Mouse (Mus musculus) thymus, postnatal 14 days (tissue): Measurements from ENCODE around the gene Ric1.

ENCODE experiments used
- DNase-seq: peaks from one replicate; pipeline ENCODE4 v3.0.0; 2021

Ric1 gene

DNA sequence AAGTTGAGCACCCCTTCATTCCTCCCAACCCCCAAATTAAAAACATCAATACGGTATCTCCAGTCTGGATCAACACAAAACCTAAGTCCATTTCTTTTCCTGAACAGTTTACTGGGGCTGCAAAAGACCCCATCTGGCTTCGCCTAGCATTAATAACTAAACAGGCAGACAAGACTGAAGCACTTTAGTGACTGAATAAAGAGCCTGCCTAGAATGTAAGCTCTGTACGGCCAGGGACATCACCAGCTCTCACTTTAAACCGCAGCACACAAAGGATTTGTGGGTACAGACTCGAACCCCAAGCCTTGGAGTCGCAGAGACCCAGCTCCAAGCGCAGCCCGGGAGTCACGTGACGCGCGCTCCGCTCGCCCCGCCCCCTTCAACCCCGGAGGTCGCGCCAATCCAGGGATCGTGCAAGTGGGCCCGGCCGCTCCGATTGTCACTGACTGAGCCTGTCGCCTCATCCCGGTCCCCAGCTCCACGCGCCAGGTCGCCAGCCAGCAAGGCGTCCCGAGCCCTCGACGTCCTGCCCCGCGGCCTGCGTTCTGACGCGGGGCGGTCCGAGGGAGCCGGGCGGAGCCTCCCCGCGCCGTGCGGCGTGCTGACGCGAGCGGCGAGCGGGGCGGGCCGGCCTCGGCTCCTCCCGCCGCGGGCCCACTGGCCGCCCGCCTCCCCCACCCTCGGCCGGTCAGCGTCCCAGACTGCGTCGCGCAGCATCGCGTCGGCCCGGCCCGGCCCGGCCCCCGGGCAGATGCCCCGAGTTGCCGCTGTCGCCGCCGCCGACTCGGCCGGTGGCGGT, at the start of gene Ric1:
Gene Ric1 (plus strand): TSS at position 646 of the 799 bp plus-strand sequence.
- peak; percentile 90 for DNase-seq

DNA sequence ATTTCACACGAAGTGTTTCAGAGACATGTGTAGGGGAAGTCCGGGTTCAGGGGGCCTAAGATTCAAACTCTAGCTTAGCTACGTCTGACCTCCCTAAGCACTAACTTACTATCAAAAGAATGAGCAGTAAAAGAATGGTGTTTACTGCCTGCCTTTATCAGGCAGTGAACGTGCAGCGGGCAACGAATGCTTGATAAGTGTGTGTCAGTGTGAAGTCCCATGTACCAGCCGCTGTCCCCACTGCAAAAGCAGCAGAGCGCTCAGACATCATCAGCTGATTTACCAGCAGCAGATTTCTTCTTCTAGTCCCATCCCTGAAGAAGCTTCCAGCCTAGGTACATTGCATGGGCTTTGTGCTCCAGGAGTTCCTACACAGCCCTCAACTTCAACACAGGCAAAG, 49.7 kb upstream of the Ric1 start:
- no peak for DNase-seq

GRCm38 (mm10) chr19:29472946-29473345, 49.1 kb upstream of the Ric1 start:
- no peak for DNase-seq

DNA sequence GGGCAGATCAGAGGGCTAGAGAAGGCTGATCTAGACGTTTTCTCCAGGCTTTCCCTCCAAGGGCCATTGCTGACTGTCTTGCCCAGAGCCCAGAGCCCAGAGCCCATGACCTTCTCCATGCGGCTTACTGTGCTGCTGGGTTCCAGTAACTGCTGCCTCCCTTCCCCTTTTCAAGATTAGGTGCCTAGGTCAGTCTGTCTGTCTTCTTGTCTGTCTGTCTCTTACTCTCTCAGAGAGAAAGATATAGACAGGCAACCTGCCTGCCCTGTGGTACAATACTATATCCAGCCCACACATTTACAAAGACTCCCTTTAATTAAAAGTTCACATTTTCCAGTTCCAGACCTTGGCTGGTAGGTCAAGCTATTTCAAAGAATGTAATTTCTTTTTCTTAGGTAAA, 47.3 kb upstream of the Ric1 start:
- DNase-seq, result no peak

- DNase-seq, result no peak
These were observed 46.9 kb upstream of the Ric1 start for GRCm38 (mm10) chr19:29475210-29475620.

DNA sequence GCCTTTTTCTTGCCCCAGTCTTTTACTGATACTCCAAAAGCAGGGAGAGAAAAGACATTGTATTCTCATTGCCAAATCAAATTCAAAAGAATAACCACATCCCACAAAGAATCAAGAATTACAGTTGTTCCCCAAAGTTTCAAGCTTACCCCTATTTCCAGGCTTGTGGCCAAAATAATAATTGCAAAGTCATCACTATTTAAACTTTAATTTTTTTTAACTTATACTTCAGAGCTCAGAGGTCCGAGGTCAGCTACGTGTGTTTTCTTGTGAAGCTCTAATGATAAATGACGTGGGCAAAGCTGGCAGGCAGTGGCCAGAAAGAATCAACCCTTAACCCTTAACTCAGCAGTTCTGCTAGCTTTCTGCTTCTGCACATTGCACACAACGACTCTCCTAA, 43.5 kb upstream of the Ric1 start:
- no peak for DNase-seq

- no peak for DNase-seq
These were observed 40.5 kb upstream of the Ric1 start for GRCm38 (mm10) chr19:29481578-29481977.

DNA sequence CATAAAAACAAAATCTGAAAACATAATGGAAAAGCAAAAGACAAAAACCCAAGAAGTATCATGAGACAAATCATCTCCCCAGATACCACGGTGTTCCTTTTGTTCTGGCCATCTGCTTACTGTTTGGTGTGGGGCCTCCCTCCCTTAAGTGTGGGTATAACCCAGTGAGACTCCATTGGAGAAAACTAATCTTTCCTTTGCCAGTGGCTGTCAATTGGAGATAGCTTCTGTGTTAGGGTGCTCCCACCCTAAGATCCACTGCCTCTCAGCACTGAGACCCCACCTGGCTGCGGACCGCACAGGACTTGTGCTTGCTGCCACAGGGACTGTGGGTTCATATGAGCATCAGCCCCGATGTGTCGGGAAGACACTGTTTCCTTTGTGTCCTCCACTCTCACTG, 39.9 kb upstream of the Ric1 start:
- no peak for DNase-seq

DNA sequence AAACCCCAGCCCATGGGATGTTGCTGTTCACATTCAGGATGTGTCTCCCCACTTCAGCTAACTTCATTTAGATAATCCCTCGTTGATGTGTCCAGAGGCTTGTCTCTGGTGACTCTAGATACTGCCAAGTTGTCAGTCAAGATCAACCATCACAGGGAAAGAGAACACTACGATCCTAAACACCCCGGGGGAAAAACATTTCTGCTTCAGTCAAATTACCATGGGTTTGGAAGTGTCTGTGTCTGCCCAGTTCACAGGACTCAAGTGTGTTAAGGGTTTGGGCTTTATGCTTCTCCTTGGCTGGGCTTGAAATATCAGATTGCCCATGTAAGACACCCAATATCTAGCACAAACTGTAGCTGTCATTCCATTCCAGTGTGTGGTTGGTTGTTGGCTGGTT, 39.4 kb upstream of the Ric1 start:
- no peak for DNase-seq

- no peak for DNase-seq
These were observed 38.7 kb upstream of the Ric1 start for GRCm38 (mm10) chr19:29483386-29483785.

DNA sequence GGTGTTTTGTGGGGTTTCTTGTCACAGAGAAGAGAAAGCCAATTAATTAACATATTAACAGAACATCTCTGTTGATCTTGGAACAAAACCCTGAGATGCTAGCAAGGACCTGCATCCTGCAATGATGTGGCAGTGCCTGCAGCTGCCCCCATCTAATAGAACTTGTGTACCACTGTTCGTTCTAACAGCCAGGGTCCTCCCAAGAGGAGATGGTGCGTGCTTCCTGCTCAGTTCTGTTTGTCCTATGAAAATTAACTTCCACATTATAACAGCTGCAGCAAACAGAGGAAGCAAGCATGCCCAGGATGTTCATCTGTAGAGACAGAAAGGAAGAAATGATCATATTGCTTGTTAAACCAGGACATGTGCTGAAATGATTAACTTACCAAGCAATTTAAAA, 37.5 kb upstream of the Ric1 start:
- DNase-seq, result no peak

DNA sequence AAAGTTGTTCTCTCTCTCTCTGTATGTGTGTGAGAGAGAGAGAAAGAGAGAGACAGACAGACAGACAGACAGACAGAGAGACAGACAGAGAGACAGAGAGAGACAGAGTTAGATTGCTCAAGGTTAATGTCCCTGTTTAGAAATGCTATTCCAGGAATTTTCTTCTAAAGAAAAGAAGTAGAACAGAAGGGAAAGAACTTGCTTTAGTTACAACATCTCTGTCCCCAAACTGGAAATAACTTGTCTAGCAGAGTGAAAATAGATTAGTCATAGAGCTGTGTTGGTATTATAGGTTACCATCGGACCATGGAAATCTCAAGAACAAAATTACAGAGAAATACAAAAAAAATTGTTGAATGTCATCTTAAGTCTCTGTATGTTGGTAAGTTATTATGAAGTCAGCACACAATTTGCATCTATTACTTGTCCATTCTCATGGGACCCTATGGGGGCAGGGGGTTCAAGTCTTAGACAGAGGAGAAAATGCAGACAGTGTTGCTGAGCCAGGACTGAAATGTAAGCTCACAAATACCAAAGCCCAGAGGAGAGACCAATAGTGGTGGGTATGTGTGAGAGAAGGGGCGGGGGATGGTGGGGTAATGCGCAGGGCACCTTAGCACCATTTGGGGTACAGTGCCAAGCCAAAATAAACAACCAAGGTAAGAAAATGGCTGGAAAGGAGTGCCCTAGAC, 36.7 kb upstream of the Ric1 start:
- no peak for DNase-seq

DNA sequence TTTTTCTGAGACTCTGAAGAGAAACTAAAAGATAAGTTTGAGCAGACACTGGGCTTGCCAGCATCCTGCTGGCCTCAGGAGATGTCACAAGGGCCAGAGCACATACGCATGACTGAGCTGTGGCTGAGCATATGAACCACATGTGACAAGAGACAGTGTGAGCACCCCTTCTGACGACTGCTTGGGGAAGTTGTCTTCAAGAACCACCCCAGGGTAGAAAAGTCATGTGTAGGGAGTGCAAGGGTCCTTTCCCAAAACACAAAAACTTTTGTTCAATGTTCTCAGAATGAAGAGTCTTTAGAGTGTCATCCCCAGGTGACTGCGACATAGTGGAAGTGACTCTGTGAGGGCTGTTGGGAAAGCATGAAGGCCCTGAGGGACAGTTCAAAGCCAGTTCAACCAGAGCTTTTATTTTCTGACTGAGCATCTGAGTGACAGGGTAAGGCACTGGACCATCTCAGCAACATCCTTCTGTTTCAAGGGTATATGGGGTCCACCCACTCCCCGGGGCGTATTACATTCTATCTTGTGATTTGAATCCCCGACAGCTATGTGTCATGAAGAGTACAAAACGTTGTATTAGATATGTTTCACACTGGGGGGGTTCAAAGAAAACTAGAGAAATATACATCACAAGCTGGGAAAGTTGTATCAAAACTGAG, 35.4 kb upstream of the Ric1 start:
- no peak for DNase-seq

DNA sequence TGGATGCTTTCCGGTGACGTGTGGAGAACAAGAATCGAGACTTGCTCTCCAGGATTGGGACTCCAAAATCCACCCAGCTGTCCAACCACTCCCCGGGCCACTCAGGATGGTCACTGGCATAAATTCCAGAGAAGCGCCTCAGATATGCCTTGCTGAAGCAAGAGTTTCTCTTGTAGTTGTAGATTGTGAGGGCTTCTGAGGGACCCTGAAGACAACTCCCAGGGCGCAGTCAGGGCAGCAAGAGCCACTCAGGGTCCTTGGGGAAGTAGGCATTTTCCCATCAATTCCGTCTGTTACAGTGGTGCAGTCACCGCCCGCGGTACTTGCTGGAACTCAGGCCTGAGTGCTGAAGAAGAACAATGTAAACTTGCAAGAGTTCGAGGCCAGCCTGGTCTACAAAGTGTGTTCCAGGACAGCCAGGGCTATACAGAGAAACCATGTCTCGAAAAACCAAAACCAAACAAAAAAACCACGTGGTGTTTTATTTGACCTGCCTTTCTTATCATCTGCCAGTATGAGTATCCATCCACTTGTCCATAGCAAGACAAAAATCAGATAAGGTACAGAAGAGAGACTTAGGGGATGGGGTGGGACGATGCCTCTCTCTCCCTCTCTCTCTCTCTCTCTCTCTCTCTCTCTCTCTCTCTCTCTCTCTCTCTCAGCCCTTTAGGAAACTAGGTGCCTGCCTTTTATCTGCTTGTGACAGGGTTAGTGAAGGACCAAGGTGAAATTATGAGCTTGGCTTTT, 34.6 kb upstream of the Ric1 start:
- no peak for DNase-seq

DNA sequence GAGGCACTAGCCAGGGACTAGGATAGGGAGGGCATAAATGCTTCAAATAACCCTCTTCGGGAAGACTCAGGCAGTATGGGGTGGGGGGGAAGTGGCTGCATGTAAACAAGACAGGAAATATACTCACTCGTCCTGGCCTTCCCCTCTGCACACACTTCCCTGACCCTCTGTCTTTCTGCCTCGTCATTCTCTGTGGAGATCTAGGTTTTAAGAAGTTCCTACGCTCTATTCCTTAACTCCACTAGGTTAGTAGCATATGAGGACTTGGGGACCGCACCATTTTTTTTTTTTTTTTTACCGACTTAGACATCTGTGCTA, 34.0 kb upstream of the Ric1 start:
- DNase-seq, result peak; percentile 21

GRCm38 (mm10) chr19:29488420-29488819, 33.7 kb upstream of the Ric1 start:
- DNase-seq, result no peak

GRCm38 (mm10) chr19:29489785-29490284, 32.2 kb upstream of the Ric1 start:
- no peak for DNase-seq

DNA sequence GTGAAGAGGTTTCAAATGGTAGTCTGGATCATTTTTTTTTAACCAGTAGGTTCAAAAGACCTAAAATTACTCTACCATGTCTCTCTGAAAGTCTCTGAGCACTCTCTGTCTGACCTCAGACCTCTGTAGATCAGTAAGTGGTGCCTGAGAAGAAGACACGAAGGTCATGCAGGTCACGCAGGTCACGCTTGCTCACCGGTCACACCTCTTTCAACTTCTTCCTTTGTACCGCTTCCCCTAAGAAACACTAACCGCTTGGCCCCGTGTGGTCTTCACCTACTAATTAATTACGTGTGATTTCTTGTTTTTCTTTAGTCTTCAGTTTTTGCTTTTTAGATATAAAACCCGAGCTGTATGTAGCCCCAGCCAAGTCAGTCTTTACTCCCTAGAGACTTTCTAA, 30.6 kb upstream of the Ric1 start:
- no peak for DNase-seq

DNA sequence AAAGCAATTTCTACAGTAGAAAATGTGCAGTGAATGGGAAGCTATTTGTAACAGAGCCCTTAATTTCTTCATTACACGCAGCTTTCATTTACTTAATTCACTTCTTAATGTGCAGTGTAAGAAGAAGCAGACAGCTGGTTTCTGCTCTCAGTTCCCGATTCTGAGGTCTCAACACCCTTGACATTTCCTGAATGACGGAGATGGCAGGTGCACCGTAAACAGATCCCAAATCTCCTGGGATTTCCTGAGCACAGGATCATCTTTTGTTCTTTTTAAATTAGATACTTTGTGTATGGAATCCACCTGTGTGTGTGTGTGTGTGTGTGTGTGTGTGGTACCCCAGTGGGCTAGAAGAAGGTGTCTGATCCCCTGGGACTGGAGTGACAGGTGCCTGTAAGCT, 27.6 kb upstream of the Ric1 start:
- DNase-seq, result no peak

DNA sequence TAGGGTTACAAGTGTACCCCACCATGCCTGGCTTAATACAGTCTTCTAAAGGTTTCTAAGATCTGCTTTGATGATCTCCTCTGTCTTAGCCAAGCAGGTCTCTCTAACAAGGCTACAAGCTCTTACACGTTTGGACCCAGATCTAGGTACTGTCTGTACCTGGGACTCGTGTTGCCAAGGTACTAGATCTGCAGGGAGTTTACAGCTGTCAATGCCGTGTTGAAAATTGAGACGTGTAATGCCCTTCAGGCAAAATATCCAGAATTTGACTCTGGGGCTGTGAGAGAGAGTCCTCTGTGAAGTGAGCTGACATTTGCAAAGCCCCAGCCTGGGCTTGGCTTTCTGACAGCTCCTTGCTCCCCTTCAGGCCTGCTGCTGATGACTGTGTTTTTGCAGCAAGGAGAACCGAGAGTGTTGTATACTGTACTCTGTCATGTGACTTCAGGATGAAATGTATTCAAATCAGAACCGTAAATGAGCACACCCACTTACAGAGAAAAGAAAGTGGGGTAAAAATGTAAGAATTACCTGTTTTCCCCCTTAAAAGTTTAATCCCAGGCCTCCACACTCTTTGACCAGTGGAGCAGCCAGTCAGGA, 26.0 kb upstream of the Ric1 start:
- DNase-seq, result no peak

- DNase-seq, result no peak
These were observed 25.1 kb upstream of the Ric1 start for GRCm38 (mm10) chr19:29496786-29497557.

- no peak for DNase-seq
These were observed 24.2 kb upstream of the Ric1 start for GRCm38 (mm10) chr19:29497874-29498273.
